ENCODE assay signal across 27 mouse cellular contexts in genomic region chr5:106349851-106350515, GRCm38 (mm10).
DNase-seq lines count a peak whose midpoint lies in the region; ATAC-seq and TF ChIP-seq lines count a peak whose summit lies in the region.
"Had no signal": no experiment of that assay in that cellular context is flagged by ENCODE, and none has a peak within 500 bp of the region (broad histone marks: within the 10 kb centered on the region; RNA-seq: fewer than 3 reads in every experiment).

No protein-coding gene starts in this region.

- no peak for DNase-seq in forebrain, postnatal 0 days
- peak; percentile 69 for DNase-seq in heart, adult 11 months
- no peak for DNase-seq in heart, postnatal 10 days
- DNase-seq in midbrain, postnatal 0 days (ENCODE audit: low spot score), result peak; percentile 32
- DNase-seq in spleen, postnatal 14 days (ENCODE audit: low spot score in 2 of 2), result no peak
- DNase-seq: adrenal gland, postnatal 10 days; adrenal gland, postnatal 36 days; B cell, adult 2 months; cerebellum, adult 11 months; cerebellum, adult 2 months; cerebellum, adult 9-11 months; cerebellum, postnatal 25 days; gastrocnemius, postnatal 10 days; gastrocnemius, postnatal 36 days; heart, postnatal 36 days had no signal

- no peak for TF ChIP-seq CTCF in forebrain, postnatal 0 days (IDR thresholded peaks at IDR 0.05; ENCODE audit: low read depth)
- TF ChIP-seq CTCF in midbrain, postnatal 0 days (IDR thresholded peaks at IDR 0.05), result no peak

- peak overlapping the region; percentile 9; the same call in 1 of the 2 replicates for H3K4me2 ChIP-seq in forebrain, embryonic 12.5 days
- H3K4me2 ChIP-seq in forebrain, postnatal 0 days (ENCODE audit: low read depth), result no peak overlapping the region
- H3K4me2 ChIP-seq in midbrain, postnatal 0 days (ENCODE audit: low read depth, low read length, poor library complexity, severe bottlenecking), result no peak overlapping the region
- H3K4me2 ChIP-seq in midbrain, embryonic 15.5 days, result no peak overlapping the region
- H3K4me2 ChIP-seq: embryonic facial prominence, embryonic 12.5 days; embryonic facial prominence, embryonic 15.5 days; heart, embryonic 11.5 days; hindbrain, embryonic 13.5 days; intestine, embryonic 15.5 days had no signal

- no peak overlapping the region for H3K27ac ChIP-seq in forebrain, embryonic 12.5 days
- no peak overlapping the region for H3K27ac ChIP-seq in forebrain, postnatal 0 days (ENCODE audit: low read depth, low read length)
- no peak overlapping the region for H3K27ac ChIP-seq in midbrain, postnatal 0 days (ENCODE audit: low read depth, low read length)
- no peak overlapping the region for H3K27ac ChIP-seq in midbrain, embryonic 15.5 days
- H3K27ac ChIP-seq: embryonic facial prominence, embryonic 12.5 days; embryonic facial prominence, embryonic 15.5 days; hindbrain, embryonic 10.5 days; hindbrain, embryonic 13.5 days; intestine, embryonic 15.5 days had no signal

- ATAC-seq in forebrain, embryonic 12.5 days (ENCODE audit: low FRiP score), result no peak; the same call in 1 of the 2 replicates
- no peak for ATAC-seq in forebrain, postnatal 0 days
- no peak for ATAC-seq in midbrain, postnatal 0 days (ENCODE audit: low FRiP score)
- ATAC-seq in midbrain, embryonic 15.5 days (replicated peaks), result no peak
- ATAC-seq: hindbrain, embryonic 16.5 days; intestine, embryonic 15.5 days; Patski had no signal

- H3K27me3 ChIP-seq in forebrain, embryonic 12.5 days, result peaks cover 51% of the 10 kb centered on the region
- H3K27me3 ChIP-seq in forebrain, postnatal 0 days (ENCODE audit: insufficient read depth, low read length), result no peaks in the 10 kb centered on the region; the same call in 1 of the 2 replicates
- H3K27me3 ChIP-seq in midbrain, postnatal 0 days (ENCODE audit: insufficient read depth, low read length), result 0 out of 2 replicates have a peak, but pooled peaks cover 4% of the 10 kb centered on the region
- H3K27me3 ChIP-seq in midbrain, embryonic 15.5 days (replicated peaks), result 0 out of 2 replicates have a peak, but pooled peaks cover 4% of the 10 kb centered on the region
- H3K27me3 ChIP-seq: CH12.LX; embryonic facial prominence, embryonic 15.5 days; intestine, embryonic 15.5 days had no signal

- 10% methylated on average over 10 of the region's 10 CpGs for WGBS in forebrain, embryonic 12.5 days
- WGBS in forebrain, postnatal 0 days, result 8% methylated on average over 10 of the region's 10 CpGs
- WGBS in midbrain, postnatal 0 days, result 23% methylated on average over 10 of the region's 10 CpGs
- 25% methylated on average over 10 of the region's 10 CpGs for WGBS in midbrain, embryonic 15.5 days

- no peaks in the 10 kb centered on the region for H3K36me3 ChIP-seq in forebrain, embryonic 12.5 days (replicated peaks)
- no peaks in the 10 kb centered on the region for H3K36me3 ChIP-seq in forebrain, postnatal 0 days (ENCODE audit: insufficient read depth)
- H3K36me3 ChIP-seq in midbrain, postnatal 0 days (ENCODE audit: insufficient read depth, low read length), result no peaks in the 10 kb centered on the region
- no peaks in the 10 kb centered on the region for H3K36me3 ChIP-seq in midbrain, embryonic 15.5 days (replicated peaks)
- H3K36me3 ChIP-seq: embryonic facial prominence, embryonic 12.5 days; embryonic facial prominence, embryonic 15.5 days; G1E; hindbrain, embryonic 10.5 days; hindbrain, embryonic 13.5 days; intestine, embryonic 15.5 days had no signal

- intact Hi-C loops in heart, postnatal 10 days (cut with DNase I), result no loop called here

- no peak overlapping the region for H3K9ac ChIP-seq in forebrain, embryonic 12.5 days
- no peak overlapping the region for H3K9ac ChIP-seq in forebrain, postnatal 0 days
- no peak overlapping the region for H3K9ac ChIP-seq in midbrain, postnatal 0 days (replicated peaks; ENCODE audit: low read length, poor library complexity, severe bottlenecking)
- H3K9ac ChIP-seq in midbrain, embryonic 15.5 days, result no peak overlapping the region
- H3K9ac ChIP-seq: embryonic facial prominence, embryonic 12.5 days; embryonic facial prominence, embryonic 15.5 days; hindbrain, embryonic 13.5 days; intestine, embryonic 15.5 days had no signal

- peaks cover 4% of the 10 kb centered on the region; the same call in 1 of the 2 replicates for H3K4me1 ChIP-seq in forebrain, embryonic 12.5 days
- no peaks in the 10 kb centered on the region for H3K4me1 ChIP-seq in forebrain, postnatal 0 days (ENCODE audit: insufficient read depth)
- no peaks in the 10 kb centered on the region for H3K4me1 ChIP-seq in midbrain, postnatal 0 days (ENCODE audit: insufficient read depth, low read length)
- no peaks in the 10 kb centered on the region for H3K4me1 ChIP-seq in midbrain, embryonic 15.5 days
- H3K4me1 ChIP-seq: embryonic facial prominence, embryonic 12.5 days; embryonic facial prominence, embryonic 15.5 days; hindbrain, embryonic 10.5 days; hindbrain, embryonic 13.5 days; intestine, embryonic 15.5 days had no signal

- no peaks in the 10 kb centered on the region for H3K9me3 ChIP-seq in forebrain, embryonic 12.5 days
- no peaks in the 10 kb centered on the region for H3K9me3 ChIP-seq in forebrain, postnatal 0 days (ENCODE audit: low read length)
- no peaks in the 10 kb centered on the region for H3K9me3 ChIP-seq in midbrain, postnatal 0 days (ENCODE audit: low read length)
- no peaks in the 10 kb centered on the region for H3K9me3 ChIP-seq in midbrain, embryonic 15.5 days
- H3K9me3 ChIP-seq: embryonic facial prominence, embryonic 12.5 days; embryonic facial prominence, embryonic 15.5 days; hindbrain, embryonic 10.5 days; hindbrain, embryonic 13.5 days; intestine, embryonic 15.5 days had no signal

- H3K4me3 ChIP-seq in forebrain, embryonic 12.5 days (replicated peaks), result no peak overlapping the region
- no peak overlapping the region for H3K4me3 ChIP-seq in forebrain, postnatal 0 days (ENCODE audit: low read depth, low read length)
- no peak overlapping the region for H3K4me3 ChIP-seq in midbrain, postnatal 0 days (ENCODE audit: low read depth, low read length)
- no peak overlapping the region for H3K4me3 ChIP-seq in midbrain, embryonic 15.5 days
- H3K4me3 ChIP-seq: embryonic facial prominence, embryonic 12.5 days; embryonic facial prominence, embryonic 15.5 days; hindbrain, embryonic 10.5 days; hindbrain, embryonic 13.5 days; intestine, embryonic 15.5 days had no signal

Comparison
In these comparisons a context has a peak if more than half of its experiments do, and no peak if none do; other contexts are left out.
1. DNase-seq: peak in heart, adult 11 months (single experiment) and midbrain, postnatal 0 days (single experiment); none in forebrain, postnatal 0 days (single experiment), heart, postnatal 10 days (0 of 2) and spleen, postnatal 14 days (0 of 2).